Mouse (Mus musculus) intestine, embryonic 15.5 days (tissue): ENCODE measurements around the gene Bbip1. TPM values are rescaled to one million over a fixed set of nuclear protein-coding genes. Genes with fewer than 3 reads are reported as not detected.

Experiments
- ATAC-seq: fragments of 200-750 bp; cut with Nextera tagmentation; 2 replicates; pipeline ENCODE4 v1.8.0; 2017; ENCODE audit warnings: moderate TSS enrichment, moderate library complexity
- H3K27ac ChIP-seq: fragments of 300-500 bp; sonication (generic); 2 replicates; pipeline ENCODE4 v1.5.1; 2015; ENCODE audit warnings: mild to moderate bottlenecking, inconsistent platforms
- H3K27me3 ChIP-seq: fragments of 300-500 bp; sonication (generic); replicated peaks from 2 replicates; pipeline ENCODE4 v1.6.1; 2015; ENCODE audit warnings: inconsistent platforms
- H3K36me3 ChIP-seq: fragments of 300-500 bp; sonication (generic); 2 replicates; pipeline ENCODE4 v1.6.1; 2015; ENCODE audit warnings: inconsistent platforms
- H3K4me1 ChIP-seq: fragments of 300-500 bp; sonication (generic); replicated peaks from 2 replicates; pipeline ENCODE4 v1.6.1; 2015; ENCODE audit warnings: inconsistent platforms
- H3K4me2 ChIP-seq: fragments of 300-500 bp; sonication (generic); replicated peaks from 2 replicates; pipeline ENCODE4 v1.6.1; 2015; ENCODE audit warnings: mild to moderate bottlenecking, inconsistent platforms
- H3K4me3 ChIP-seq: fragments of 300-500 bp; sonication (generic); replicated peaks from 2 replicates; pipeline ENCODE4 v1.5.1; 2015; ENCODE audit warnings: inconsistent platforms
- H3K9ac ChIP-seq: fragments of 300-500 bp; sonication (generic); 2 replicates; pipeline ENCODE4 v1.6.1; 2015; ENCODE audit warnings: inconsistent platforms
- H3K9me3 ChIP-seq: fragments of 300-500 bp; sonication (generic); 2 replicates; pipeline ENCODE4 v1.6.1; 2016; ENCODE audit warnings: inconsistent platforms
- WGBS: fragments of 180-500 bp; shearing (Covaris S2); methylation state at CpG from one replicate; pipeline ENCODE4 v1.1.7; 2015; 5-methylcytosine and 5-hydroxymethylcytosine counted together
- polyA plus RNA-seq: library from polyadenylated mRNA; unstranded; fragments of >200 nt; fragmentation: Nextera tagmentation; extraction: Ambion mirVana; gene quantifications from 2 replicates; pipeline ENCODE4 v1.2.1, GENCODE M21; 2015

Gene Bbip1
- polyA plus RNA-seq, 1 experiment from 2014 or later = 79.2 TPM

DNA sequence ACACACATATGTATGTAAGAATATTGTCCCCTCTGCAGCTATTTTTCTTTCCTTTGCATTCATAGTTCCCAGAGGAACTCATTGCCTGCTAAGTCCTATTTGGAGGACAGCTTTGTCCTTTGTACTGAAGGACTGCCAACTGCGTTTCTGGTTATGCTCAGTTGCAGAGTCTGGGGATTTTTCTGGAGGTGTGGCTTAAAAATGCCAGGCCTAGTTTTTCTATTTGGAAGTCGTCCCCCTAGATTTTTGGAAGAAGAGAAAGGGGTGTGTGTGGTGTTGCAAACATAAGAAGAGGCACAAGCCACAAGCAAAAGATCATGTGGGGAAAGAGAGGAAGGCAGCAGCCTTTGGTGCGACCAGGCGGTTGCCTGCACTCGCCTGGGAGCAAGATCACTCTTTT lies 46.4 kb downstream of the Bbip1 start:
- no peak for ATAC-seq
- 75% methylated on average over 5 of the region's 5 CpGs for WGBS
- no peaks in the 10 kb centered on the region for H3K9me3 ChIP-seq
- H3K4me2 ChIP-seq = no peak overlapping the region
- no peak overlapping the region for H3K9ac ChIP-seq
- H3K27ac ChIP-seq = no peak overlapping the region
- H3K4me1 ChIP-seq = peaks cover 19% of the 10 kb centered on the region
- H3K4me3 ChIP-seq = no peak overlapping the region
- no peaks in the 10 kb centered on the region for H3K36me3 ChIP-seq
- no peaks in the 10 kb centered on the region for H3K27me3 ChIP-seq

DNA sequence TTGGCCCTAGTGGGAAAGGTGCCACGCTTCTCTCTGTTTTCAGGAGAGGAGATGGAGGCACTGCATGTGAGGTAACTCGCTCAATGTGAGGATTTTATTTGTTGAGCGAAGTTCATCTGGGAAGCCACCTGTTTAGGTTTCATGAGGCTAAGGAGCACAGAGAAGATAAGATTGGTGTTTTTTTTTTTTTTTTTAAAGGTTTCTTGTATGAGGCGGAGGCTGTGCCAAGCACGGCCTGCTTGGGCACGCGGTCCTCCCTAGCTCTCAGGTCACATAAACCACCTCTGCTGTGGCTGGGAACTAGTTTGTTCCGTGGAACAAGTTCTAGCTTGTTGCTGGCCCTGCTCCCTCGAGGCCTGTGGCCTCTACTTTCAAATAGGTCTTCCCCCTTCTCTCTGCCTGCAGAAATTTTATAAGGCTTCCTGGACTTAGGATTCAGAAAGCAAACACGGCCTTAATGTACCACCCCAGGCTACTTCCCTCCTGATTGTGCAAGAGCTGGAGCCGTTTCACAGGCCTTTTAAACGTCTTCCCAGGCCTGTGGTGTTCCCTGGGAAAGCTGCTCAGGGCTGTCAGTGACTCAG lies 49.8 kb downstream of the Bbip1 start:
- no peak overlapping the region for H3K9ac ChIP-seq
- H3K27ac ChIP-seq = peak overlapping the region; percentile 80
- H3K4me1 ChIP-seq = peaks cover 38% of the 10 kb centered on the region
- 63% methylated on average over 12 of the region's 12 CpGs for WGBS
- ATAC-seq = peak; percentile 66
- H3K4me3 ChIP-seq = no peak overlapping the region
- no peaks in the 10 kb centered on the region for H3K36me3 ChIP-seq
- H3K27me3 ChIP-seq = no peaks in the 10 kb centered on the region
- no peak overlapping the region for H3K4me2 ChIP-seq
- H3K9me3 ChIP-seq = no peaks in the 10 kb centered on the region

DNA sequence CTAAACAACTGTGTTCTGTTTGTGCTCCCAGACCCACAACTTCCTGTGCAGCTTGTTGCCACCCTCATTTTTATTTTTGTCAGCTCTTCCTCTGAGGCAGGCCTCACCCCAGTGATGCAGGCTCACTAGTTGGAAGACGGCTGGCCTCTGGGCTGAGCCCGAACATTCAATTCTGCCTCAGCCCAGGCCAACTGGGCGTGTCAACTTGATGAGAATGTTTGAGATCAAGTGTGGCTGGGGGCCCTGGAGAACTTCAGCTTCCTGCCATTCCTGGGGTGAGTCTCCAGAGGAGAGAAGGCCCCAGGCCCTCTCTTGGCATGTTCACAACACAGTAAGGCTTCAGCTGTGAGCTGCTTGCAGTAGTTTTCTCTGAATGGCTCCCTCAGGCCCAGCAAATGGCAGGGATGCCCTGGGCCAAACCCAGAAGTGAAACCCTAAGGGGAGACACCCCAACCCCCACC lies 50.7 kb downstream of the Bbip1 start:
- Histone ChIP-seq H3K27ac (peak overlapping the region; percentile 80), H3K4me2 (no peak overlapping the region), H3K4me3 (no peak overlapping the region), H3K4me1 (peaks cover 40% of the 10 kb centered on the region), H3K27me3 (no peaks in the 10 kb centered on the region), H3K9ac (no peak overlapping the region), H3K9me3 (no peaks in the 10 kb centered on the region), H3K36me3 (no peaks in the 10 kb centered on the region)
- ATAC-seq = no peak
- 36% methylated on average over 3 of the region's 3 CpGs for WGBS

GRCm38 (mm10) chr19:53892838-53893359 lies 51.5 kb downstream of the Bbip1 start:
- no peaks in the 10 kb centered on the region for H3K9me3 ChIP-seq
- H3K27ac ChIP-seq = peak overlapping the region; percentile 83; the same call in 1 of the 2 replicates
- peaks cover 40% of the 10 kb centered on the region for H3K4me1 ChIP-seq
- no peak overlapping the region for H3K9ac ChIP-seq
- no peaks in the 10 kb centered on the region for H3K27me3 ChIP-seq
- no peaks in the 10 kb centered on the region for H3K36me3 ChIP-seq
- H3K4me3 ChIP-seq = no peak overlapping the region
- 67% methylated on average over 9 of the region's 9 CpGs for WGBS
- no peak overlapping the region for H3K4me2 ChIP-seq
- ATAC-seq = no peak

GRCm38 (mm10) chr19:53892061-53892460 lies 52.4 kb downstream of the Bbip1 start, which contains the start of gene Pdcd4:
Gene Pdcd4, plus strand, starts transcription at chr19:53892231.
- peak; percentile 41; the same call in 1 of the 2 replicates for ATAC-seq
- H3K27ac ChIP-seq = peak within 1 kb of the TSS; percentile 83
- peaks cover 38% of the 10 kb centered on the region for H3K4me1 ChIP-seq
- no peaks in the 10 kb centered on the region for H3K9me3 ChIP-seq
- 27% methylated on average over 3 of the region's 3 CpGs for WGBS
- no peak within 1 kb of the TSS for H3K4me2 ChIP-seq
- H3K36me3 ChIP-seq = no peaks in the 10 kb centered on the region
- 0 out of 2 replicates have a peak within 1 kb of the TSS, but pooled peaks have one; percentile 9 for H3K9ac ChIP-seq
- H3K4me3 ChIP-seq = no peak within 1 kb of the TSS
- no peaks in the 10 kb centered on the region for H3K27me3 ChIP-seq

DNA sequence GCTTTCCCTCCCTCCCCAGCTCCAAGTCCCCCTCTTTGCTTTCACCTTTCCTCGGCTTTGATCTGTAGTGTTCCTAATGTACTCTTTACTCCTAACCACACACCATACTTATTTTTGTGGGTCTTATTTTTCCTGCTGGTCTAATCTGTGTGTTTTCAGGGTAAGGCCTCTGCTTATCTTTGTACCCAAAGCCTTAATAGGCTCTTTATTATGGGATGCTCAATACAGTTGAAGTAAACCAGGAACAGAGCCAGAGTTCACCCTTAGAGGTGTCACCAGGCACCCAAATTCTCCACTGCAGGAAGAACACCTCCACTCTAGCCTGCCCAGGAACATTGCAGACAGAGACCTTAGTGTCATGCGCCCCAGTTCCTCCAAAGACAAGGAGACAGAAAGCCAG lies 52.9 kb downstream of the Bbip1 start:
- no peak for ATAC-seq
- H3K9ac ChIP-seq = no peak overlapping the region
- no peaks in the 10 kb centered on the region for H3K27me3 ChIP-seq
- WGBS = 76% methylated on average over 2 of the region's 2 CpGs
- H3K4me2 ChIP-seq = no peak overlapping the region
- H3K9me3 ChIP-seq = no peaks in the 10 kb centered on the region
- no peaks in the 10 kb centered on the region for H3K36me3 ChIP-seq
- peak overlapping the region; percentile 83 for H3K27ac ChIP-seq
- H3K4me1 ChIP-seq = peaks cover 34% of the 10 kb centered on the region
- no peak overlapping the region for H3K4me3 ChIP-seq

DNA sequence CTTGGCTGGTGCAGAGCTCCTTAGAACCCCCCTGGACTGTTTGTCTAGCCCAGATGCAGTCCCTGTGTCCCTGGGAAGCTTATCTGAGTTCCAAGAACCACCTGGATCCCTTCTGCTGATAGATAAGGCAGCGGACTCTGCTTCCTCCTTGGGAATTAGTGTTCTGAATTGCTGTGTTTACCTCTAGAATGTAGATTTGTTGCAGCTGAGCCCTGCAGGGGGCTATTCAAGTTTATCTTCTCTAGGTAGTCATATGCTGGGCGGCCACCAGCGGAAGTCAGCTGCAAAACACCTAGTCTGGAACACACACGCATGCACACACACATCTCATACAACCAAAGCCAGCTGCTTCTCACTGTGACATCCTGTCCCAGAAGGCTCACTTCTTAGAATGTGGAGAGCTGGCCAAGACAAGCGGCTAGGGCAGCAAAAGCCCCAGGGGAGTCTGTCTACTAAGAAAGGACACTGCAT lies 53.6 kb downstream of the Bbip1 start:
- Histone ChIP-seq H3K4me3 (no peak overlapping the region), H3K27me3 (no peaks in the 10 kb centered on the region), H3K27ac (peak overlapping the region; percentile 83), H3K4me1 (peaks cover 34% of the 10 kb centered on the region), H3K36me3 (no peaks in the 10 kb centered on the region), H3K9ac (no peak overlapping the region), H3K4me2 (no peak overlapping the region), H3K9me3 (no peaks in the 10 kb centered on the region)
- ATAC-seq = peak; percentile 50
- WGBS = 49% methylated on average over 5 of the region's 5 CpGs

- H3K4me3 ChIP-seq = no peak overlapping the region
- no peaks in the 10 kb centered on the region for H3K9me3 ChIP-seq
- no peak for ATAC-seq
- no peaks in the 10 kb centered on the region for H3K27me3 ChIP-seq
- 67% methylated on average over 5 of the region's 5 CpGs for WGBS
- peaks cover 34% of the 10 kb centered on the region for H3K4me1 ChIP-seq
- peak overlapping the region; percentile 83; the same call in 1 of the 2 replicates for H3K27ac ChIP-seq
- no peak overlapping the region for H3K9ac ChIP-seq
- no peak overlapping the region for H3K4me2 ChIP-seq
- H3K36me3 ChIP-seq = no peaks in the 10 kb centered on the region
Measured at GRCm38 (mm10) chr19:53890274-53890673, 54.2 kb downstream of the Bbip1 start.

DNA sequence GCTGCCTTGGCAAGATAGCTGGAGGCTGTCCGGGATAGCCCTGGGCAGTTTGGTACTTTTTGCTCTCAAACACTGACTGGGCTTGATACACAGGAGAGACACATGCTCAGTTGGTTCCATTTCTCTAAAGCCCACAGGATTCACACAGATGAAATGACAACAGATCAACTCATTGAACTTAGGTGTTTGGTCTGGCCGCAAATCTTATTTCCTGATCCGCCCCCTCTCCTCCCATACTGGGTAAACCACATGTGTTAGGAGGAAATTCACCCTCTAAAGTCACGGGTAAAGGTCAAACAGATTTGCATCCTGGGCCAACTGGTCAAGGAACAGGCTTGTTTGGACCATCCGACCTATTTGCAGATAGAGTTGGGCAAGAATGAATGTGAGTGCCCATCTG lies 54.9 kb downstream of the Bbip1 start:
- Histone ChIP-seq H3K4me2 (no peak overlapping the region), H3K9me3 (no peaks in the 10 kb centered on the region), H3K4me3 (no peak overlapping the region), H3K4me1 (peaks cover 34% of the 10 kb centered on the region), H3K36me3 (no peaks in the 10 kb centered on the region), H3K27me3 (no peaks in the 10 kb centered on the region), H3K9ac (no peak overlapping the region), H3K27ac (no peak overlapping the region)
- ATAC-seq = no peak
- WGBS = 74% methylated on average over 5 of the region's 5 CpGs

- no peaks in the 10 kb centered on the region for H3K9me3 ChIP-seq
- H3K4me3 ChIP-seq = no peak overlapping the region
- 79% methylated on average over 9 of the region's 9 CpGs for WGBS
- no peak for ATAC-seq
- no peak overlapping the region for H3K9ac ChIP-seq
- H3K36me3 ChIP-seq = no peaks in the 10 kb centered on the region
- H3K4me2 ChIP-seq = no peak overlapping the region
- H3K4me1 ChIP-seq = peaks cover 27% of the 10 kb centered on the region
- H3K27ac ChIP-seq = no peak overlapping the region
- H3K27me3 ChIP-seq = no peaks in the 10 kb centered on the region
Measured at GRCm38 (mm10) chr19:53888331-53888730, 56.1 kb downstream of the Bbip1 start.

DNA sequence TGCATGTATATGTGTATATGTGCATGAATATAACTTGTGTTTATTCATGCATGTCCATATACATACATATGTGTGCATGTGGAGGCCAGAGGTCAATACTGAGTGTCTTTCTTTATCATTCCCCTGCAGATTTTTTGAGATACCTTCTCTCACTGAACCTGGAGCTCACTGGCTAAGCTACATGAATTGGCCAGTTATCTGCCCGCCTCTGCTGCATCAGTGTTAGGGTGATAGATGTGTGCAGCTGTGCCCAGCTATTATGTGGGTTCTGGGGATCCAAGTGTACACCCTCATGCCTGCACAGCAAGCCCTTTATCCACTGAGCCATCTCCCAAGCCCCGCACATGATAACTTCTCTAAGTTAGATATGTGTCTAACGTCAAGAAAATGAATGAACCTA lies 56.6 kb downstream of the Bbip1 start:
- no peak overlapping the region for H3K4me3 ChIP-seq
- H3K4me2 ChIP-seq = no peak overlapping the region
- no peaks in the 10 kb centered on the region for H3K36me3 ChIP-seq
- H3K4me1 ChIP-seq = peaks cover 26% of the 10 kb centered on the region
- ATAC-seq = no peak
- H3K27me3 ChIP-seq = no peaks in the 10 kb centered on the region
- WGBS = 75% methylated on average over 3 of the region's 3 CpGs
- H3K27ac ChIP-seq = no peak overlapping the region
- no peak overlapping the region for H3K9ac ChIP-seq
- H3K9me3 ChIP-seq = no peaks in the 10 kb centered on the region

DNA sequence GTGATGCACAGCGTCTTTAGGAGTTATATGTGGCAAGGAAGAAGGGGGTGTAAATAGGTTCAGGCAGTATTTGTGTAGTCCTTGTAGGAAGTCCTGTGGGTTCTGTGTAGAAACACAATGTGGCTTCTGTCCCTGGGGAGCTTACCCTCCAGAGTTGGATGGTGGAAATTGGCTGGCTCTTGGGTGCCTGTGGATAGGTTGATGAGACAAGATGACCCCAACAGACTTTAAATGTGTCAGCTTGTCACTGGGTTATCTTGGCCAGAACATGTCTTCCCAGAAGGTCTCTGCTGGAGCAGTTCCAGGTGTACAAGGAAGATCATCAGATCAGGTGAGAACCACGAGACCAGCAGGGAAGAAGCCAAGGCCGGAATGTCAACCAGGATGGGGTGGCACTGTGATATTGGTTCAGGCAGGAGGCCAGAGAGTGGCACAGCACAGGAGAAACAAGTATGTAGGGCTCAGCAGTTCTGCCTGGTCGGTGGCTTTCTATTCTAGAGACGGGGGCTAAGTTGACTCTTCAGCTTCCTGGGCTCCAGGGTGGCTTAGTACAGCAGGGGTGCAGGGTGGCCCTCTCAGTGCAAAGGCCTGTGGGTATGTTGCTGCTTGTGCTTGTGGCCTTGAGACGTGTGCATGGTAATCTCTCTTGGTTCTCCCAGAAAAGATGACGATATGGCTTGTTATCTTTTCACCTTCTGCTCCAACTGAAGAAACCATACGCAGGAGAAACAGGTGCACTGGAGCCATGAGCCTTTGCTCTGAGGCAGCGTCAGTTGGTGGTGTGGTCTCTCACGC lies 57.7 kb downstream of the Bbip1 start:
- Histone ChIP-seq H3K36me3 (no peaks in the 10 kb centered on the region), H3K9me3 (no peaks in the 10 kb centered on the region), H3K4me3 (no peak overlapping the region), H3K4me2 (no peak overlapping the region), H3K27ac (no peak overlapping the region), H3K27me3 (no peaks in the 10 kb centered on the region), H3K4me1 (peaks cover 15% of the 10 kb centered on the region), H3K9ac (no peak overlapping the region)
- 80% methylated on average over 10 of the region's 10 CpGs for WGBS
- no peak for ATAC-seq
